Mouse (Mus musculus): ENCODE measurements around the gene Otc. TPM values are rescaled to one million over a fixed set of nuclear protein-coding genes. Genes with fewer than 3 reads are reported as not detected.
A peak's percentile ranks its signal among the peaks of the same experiment; 100 is the strongest.

Otc gene
- polyA plus RNA-seq (2015; fragmentation: Nextera tagmentation; extraction: Ambion mirVana), result 0.06 and 0.31 TPM in 2 replicates

DNA sequence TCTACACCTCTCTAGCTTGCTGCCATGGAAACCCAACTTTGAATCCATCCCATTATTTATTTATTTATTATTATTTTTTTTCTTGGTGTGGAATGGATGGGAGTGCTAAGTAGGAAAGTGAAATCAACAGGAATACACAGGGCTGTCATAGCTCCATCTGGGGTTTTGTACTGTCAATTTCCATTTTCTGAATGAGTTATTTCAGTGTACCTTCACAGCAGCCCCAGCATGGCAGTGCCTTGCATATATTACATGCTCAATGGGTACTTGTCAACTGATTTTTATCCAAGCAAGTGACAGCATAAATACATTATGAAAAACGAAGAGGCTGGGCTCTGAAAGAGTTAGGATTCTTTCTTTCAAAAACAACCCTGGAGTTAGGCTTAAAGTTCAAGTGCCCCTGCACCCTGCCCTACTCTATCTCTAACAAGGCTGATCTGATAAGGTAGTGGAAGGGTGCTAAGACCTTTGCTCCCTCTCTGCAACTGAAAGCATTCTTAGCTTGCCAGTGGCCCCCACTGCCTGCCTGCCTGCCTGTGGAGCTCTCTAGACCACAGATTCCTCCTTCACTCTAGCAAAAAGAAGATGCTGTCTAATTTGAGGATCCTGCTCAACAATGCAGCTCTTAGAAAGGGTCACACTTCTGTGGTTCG is at the start of gene Otc:
Gene Otc (plus strand): TSS at position 454 of the 653 bp plus-strand sequence.
- no peak within 1 kb of the TSS for H3K4me2 ChIP-seq
- no peaks in the 10 kb centered on the region for H3K36me3 ChIP-seq
- peak within 1 kb of the TSS; percentile 33; the same call in 1 of the 2 replicates for H3K27ac ChIP-seq
- no peaks in the 10 kb centered on the region for H3K27me3 ChIP-seq
- WGBS, result 35% methylated on average over 2 of the region's 2 CpGs
- no peaks in the 10 kb centered on the region for H3K4me1 ChIP-seq
- no peak within 1 kb of the TSS for H3K9ac ChIP-seq
- no peaks in the 10 kb centered on the region for H3K9me3 ChIP-seq
- no peak for ATAC-seq (ENCODE audit: borderline replicate concordance, extremely low read depth, low FRiP score, low TSS enrichment)
- H3K4me3 ChIP-seq, result no peak within 1 kb of the TSS

DNA sequence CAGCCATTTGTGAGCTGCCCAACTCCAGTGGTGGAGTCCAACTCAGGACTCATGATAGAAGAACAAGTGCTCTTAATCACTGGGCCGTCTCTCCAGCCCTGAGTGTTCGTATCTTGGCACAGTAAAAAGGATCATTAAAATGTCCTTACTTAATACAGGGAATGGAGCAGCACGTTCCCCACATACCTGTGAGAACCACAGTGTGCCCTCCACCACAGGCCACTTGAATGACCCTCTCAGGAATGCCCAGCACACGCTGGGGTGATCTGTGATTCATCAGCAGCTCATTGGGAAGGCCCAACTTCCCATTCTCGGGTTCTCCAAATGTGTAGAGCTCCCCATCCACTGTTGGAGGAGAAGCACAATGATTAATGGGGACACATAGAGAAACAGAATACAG is 46.2 kb upstream of the Otc start:
- no peaks in the 10 kb centered on the region for H3K9me3 ChIP-seq
- H3K36me3 ChIP-seq, result no peaks in the 10 kb centered on the region
- WGBS, result 66% methylated on average over 5 of the region's 5 CpGs
- no peak overlapping the region for H3K4me3 ChIP-seq
- no peaks in the 10 kb centered on the region for H3K4me1 ChIP-seq
- H3K27me3 ChIP-seq, result no peaks in the 10 kb centered on the region
- H3K4me2 ChIP-seq, result no peak overlapping the region
- no peak overlapping the region for H3K9ac ChIP-seq
- no peak for ATAC-seq (ENCODE audit: borderline replicate concordance, extremely low read depth, low FRiP score, low TSS enrichment)
- no peak overlapping the region for H3K27ac ChIP-seq

DNA sequence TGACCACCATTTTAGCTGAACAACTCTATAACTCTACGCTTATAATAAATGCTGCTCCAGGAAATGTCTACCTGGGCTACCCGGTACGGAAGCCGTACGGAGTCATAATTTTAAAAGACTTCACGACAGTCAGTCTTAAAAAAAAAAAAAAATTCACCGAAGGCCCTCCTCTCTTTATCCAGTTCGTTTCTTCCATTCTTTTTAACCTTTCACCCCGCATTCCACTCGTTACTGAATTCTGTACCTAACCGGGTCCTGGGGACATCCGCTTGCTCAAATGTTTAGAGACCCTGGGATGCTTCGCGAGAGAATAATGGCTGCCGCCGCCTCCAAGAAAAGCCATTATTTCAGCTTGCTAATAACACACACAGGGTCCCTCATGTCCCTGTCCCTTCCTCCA is 36.1 kb upstream of the Otc start:
- Histone ChIP-seq H3K27ac (peak overlapping the region; percentile 80), H3K4me3 (peak overlapping the region; percentile 60), H3K4me1 (no peaks in the 10 kb centered on the region), H3K36me3 (no peaks in the 10 kb centered on the region), H3K9me3 (no peaks in the 10 kb centered on the region), H3K4me2 (peak overlapping the region; percentile 41), H3K9ac (peak overlapping the region; percentile 48), H3K27me3 (no peaks in the 10 kb centered on the region)
- WGBS, result 15% methylated on average over 16 of the region's 16 CpGs
- peak; percentile 62; the same call in 1 of the 2 replicates for ATAC-seq (ENCODE audit: borderline replicate concordance, extremely low read depth, low FRiP score, low TSS enrichment)

DNA sequence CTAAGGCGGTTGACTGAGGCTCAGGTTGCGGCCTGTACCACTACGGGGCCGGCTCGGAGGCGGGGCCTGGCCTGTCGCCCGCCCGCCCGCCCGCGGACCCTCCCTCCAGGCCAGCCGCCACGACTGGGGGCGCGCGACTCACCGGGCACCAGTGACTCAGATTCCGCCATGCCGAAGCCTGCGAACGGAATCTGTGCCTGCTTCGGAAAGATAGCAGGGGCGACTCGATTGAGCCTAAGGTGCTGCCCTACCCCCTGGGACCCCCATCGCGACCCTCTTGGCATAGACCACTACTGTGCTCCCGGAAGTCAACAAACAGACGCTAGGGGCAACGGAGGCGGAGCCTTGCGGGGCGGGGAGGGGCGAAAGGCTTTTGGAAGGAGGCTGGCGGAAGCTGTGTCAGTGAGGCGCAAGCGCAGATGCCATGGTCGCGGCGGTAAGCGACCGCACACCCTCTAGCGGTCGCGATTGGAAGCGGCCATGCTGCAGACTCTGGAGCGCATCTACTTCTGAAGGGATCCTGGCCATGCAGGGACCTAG is 35.6 kb upstream of the Otc start, which contains the start of gene Rpgr:
Gene Rpgr (minus strand): TSS at position 511 of the 540 bp plus-strand sequence.
- Histone ChIP-seq H3K9ac (peak within 1 kb of the TSS; percentile 48), H3K4me1 (no peaks in the 10 kb centered on the region), H3K9me3 (no peaks in the 10 kb centered on the region), H3K27ac (peak within 1 kb of the TSS; percentile 80), H3K36me3 (no peaks in the 10 kb centered on the region), H3K27me3 (no peaks in the 10 kb centered on the region), H3K4me2 (peak within 1 kb of the TSS; percentile 41), H3K4me3 (peak within 1 kb of the TSS; percentile 60)
- 15% methylated on average over 46 of the region's 47 CpGs for WGBS
- peak; percentile 98 for ATAC-seq (ENCODE audit: borderline replicate concordance, extremely low read depth, low FRiP score, low TSS enrichment)

GRCm38 (mm10) chrX:10219281-10219680 is 32.8 kb upstream of the Otc start:
- Histone ChIP-seq H3K4me1 (no peaks in the 10 kb centered on the region), H3K9ac (no peak overlapping the region), H3K4me2 (no peak overlapping the region), H3K4me3 (no peak overlapping the region), H3K27me3 (no peaks in the 10 kb centered on the region), H3K27ac (no peak overlapping the region), H3K9me3 (no peaks in the 10 kb centered on the region), H3K36me3 (no peaks in the 10 kb centered on the region)
- ATAC-seq (ENCODE audit: borderline replicate concordance, extremely low read depth, low FRiP score, low TSS enrichment), result no peak
- 56% methylated on average over 6 of the region's 6 CpGs for WGBS

DNA sequence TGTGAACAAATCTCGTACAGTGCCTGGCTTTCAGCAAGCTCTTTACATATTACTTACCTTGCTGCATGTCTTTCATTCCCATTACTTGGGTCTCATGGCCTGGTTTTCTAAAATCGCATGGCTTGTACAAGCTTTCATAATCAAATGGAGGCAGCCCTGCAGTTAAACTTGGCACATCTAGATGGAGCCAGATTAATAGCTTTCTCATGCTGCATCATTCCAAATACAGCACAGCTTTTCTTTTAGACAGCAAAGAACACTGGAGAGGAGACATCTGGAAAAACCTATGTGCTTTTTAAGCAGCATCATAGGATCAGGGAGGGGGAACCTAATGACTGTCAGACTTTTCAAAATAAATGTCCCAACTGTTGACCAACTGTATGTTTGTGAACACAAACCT is 19.1 kb upstream of the Otc start:
- H3K36me3 ChIP-seq, result no peaks in the 10 kb centered on the region
- H3K4me3 ChIP-seq, result no peak overlapping the region
- no peaks in the 10 kb centered on the region for H3K27me3 ChIP-seq
- H3K9ac ChIP-seq, result no peak overlapping the region
- no peak overlapping the region for H3K4me2 ChIP-seq
- WGBS, result 61% methylated on average over 2 of the region's 2 CpGs
- no peak overlapping the region for H3K27ac ChIP-seq
- no peak for ATAC-seq (ENCODE audit: borderline replicate concordance, extremely low read depth, low FRiP score, low TSS enrichment)
- H3K4me1 ChIP-seq, result no peaks in the 10 kb centered on the region
- H3K9me3 ChIP-seq, result no peaks in the 10 kb centered on the region

DNA sequence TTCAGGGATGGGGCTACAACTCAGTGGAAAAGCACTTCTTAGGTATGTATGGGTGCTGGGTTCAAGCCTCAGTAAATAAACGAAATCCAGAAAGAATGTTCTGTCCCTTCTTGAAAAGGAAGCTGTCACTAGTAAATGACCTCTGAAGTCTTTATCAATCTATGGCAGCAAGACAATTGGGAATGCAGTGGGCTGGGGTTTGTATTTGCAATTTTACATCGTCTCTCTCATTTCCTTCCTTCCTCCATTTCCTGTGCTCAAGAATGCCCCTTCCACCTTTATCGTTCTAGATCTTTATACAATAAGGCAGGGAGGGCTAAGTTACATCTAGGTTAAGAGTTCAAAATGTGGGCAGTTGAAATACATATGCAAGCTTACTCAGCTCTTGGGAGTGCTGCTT is 17.5 kb upstream of the Otc start:
- H3K4me1 ChIP-seq, result no peaks in the 10 kb centered on the region
- no peaks in the 10 kb centered on the region for H3K27me3 ChIP-seq
- no peak for ATAC-seq (ENCODE audit: borderline replicate concordance, extremely low read depth, low FRiP score, low TSS enrichment)
- H3K9ac ChIP-seq, result no peak overlapping the region
- no peak overlapping the region for H3K27ac ChIP-seq
- 63% methylated on average over 3 of the region's 3 CpGs for WGBS
- H3K36me3 ChIP-seq, result no peaks in the 10 kb centered on the region
- H3K4me3 ChIP-seq, result no peak overlapping the region
- H3K4me2 ChIP-seq, result no peak overlapping the region
- H3K9me3 ChIP-seq, result no peaks in the 10 kb centered on the region

- Histone ChIP-seq H3K27me3 (no peaks in the 10 kb centered on the region), H3K4me3 (no peak overlapping the region), H3K4me2 (no peak overlapping the region), H3K9me3 (no peaks in the 10 kb centered on the region), H3K27ac (no peak overlapping the region), H3K4me1 (no peaks in the 10 kb centered on the region), H3K9ac (no peak overlapping the region), H3K36me3 (no peaks in the 10 kb centered on the region)
- WGBS, result 35% methylated on average over 4 of the region's 4 CpGs
- no peak for ATAC-seq (ENCODE audit: borderline replicate concordance, extremely low read depth, low FRiP score, low TSS enrichment)
Measured at GRCm38 (mm10) chrX:10239515-10239914, 12.6 kb upstream of the Otc start.

DNA sequence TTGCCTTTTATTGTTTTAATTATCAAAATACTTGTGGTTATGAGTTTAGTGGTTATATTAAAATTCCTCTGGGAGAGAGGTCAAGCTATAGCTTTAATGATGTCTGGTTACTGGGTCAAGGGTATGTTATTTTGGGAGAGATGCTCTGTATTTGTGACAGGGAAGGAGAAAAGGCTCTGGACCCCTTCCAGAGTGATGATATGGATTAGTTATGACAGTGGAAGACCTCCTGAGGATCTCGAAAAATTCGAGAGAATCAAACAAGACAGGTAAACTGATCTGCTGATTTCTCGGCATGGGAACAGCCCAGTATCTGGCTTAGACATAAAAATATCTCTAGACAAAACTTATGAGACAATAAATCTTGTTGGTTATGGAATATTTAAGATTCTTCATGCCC is 8.2 kb upstream of the Otc start:
- H3K9me3 ChIP-seq, result no peaks in the 10 kb centered on the region
- WGBS, result 67% methylated on average over 3 of the region's 3 CpGs
- H3K4me2 ChIP-seq, result no peak overlapping the region
- no peaks in the 10 kb centered on the region for H3K36me3 ChIP-seq
- no peak overlapping the region for H3K9ac ChIP-seq
- no peak overlapping the region for H3K27ac ChIP-seq
- no peak overlapping the region for H3K4me3 ChIP-seq
- no peak for ATAC-seq (ENCODE audit: borderline replicate concordance, extremely low read depth, low FRiP score, low TSS enrichment)
- no peaks in the 10 kb centered on the region for H3K4me1 ChIP-seq
- H3K27me3 ChIP-seq, result no peaks in the 10 kb centered on the region

- no peak for ATAC-seq (ENCODE audit: borderline replicate concordance, extremely low read depth, low FRiP score, low TSS enrichment)
- no peaks in the 10 kb centered on the region for H3K27me3 ChIP-seq
Measured at GRCm38 (mm10) chrX:10251357-10251756, 748 bp upstream of the Otc start.

DNA sequence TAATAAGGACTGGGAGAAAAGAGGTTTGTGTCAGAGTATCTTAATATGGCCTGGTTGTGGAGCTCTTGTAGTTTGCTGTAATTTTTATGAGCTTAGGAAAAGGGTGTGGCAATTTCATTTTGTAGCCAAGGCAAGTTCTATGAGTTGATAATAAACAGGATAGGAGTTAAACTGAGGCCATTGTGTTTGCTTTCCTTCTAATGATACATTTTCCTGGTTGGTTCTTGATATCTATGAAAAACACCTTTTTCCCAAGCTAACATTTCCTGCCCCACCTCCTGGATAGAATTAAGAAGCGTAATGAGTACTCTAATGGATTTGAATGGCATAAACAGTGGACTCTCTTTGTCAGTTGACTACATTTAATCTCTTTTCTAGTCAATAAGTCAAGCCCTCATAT is 5.7 kb downstream of the Otc start:
- Histone ChIP-seq H3K27ac (no peak overlapping the region), H3K4me3 (no peak overlapping the region), H3K4me1 (no peaks in the 10 kb centered on the region), H3K9ac (no peak overlapping the region), H3K9me3 (no peaks in the 10 kb centered on the region), H3K27me3 (no peaks in the 10 kb centered on the region), H3K36me3 (no peaks in the 10 kb centered on the region), H3K4me2 (no peak overlapping the region)
- no peak for ATAC-seq (ENCODE audit: borderline replicate concordance, extremely low read depth, low FRiP score, low TSS enrichment)
- WGBS, result 86% methylated on average over 1 of the region's 1 CpGs

More at GRCm38 (mm10) chrX:10251357-10251756, 748 bp upstream of the Otc start:
- Histone ChIP-seq H3K27ac (peak overlapping the region; percentile 33; the same call in 1 of the 2 replicates), H3K4me2 (no peak overlapping the region), H3K9ac (no peak overlapping the region), H3K4me1 (no peaks in the 10 kb centered on the region), H3K4me3 (no peak overlapping the region), H3K36me3 (no peaks in the 10 kb centered on the region), H3K9me3 (no peaks in the 10 kb centered on the region)

GRCm38 (mm10) chrX:10258260-10258659 is 6.2 kb downstream of the Otc start:
- Histone ChIP-seq H3K9ac (no peak overlapping the region), H3K27me3 (no peaks in the 10 kb centered on the region), H3K27ac (peak overlapping the region; percentile 15; the same call in 1 of the 2 replicates), H3K4me1 (no peaks in the 10 kb centered on the region), H3K4me2 (no peak overlapping the region), H3K9me3 (no peaks in the 10 kb centered on the region), H3K4me3 (no peak overlapping the region), H3K36me3 (no peaks in the 10 kb centered on the region)
- ATAC-seq (ENCODE audit: borderline replicate concordance, extremely low read depth, low FRiP score, low TSS enrichment), result no peak
- 57% methylated on average over 5 of the region's 5 CpGs for WGBS
